Mouse (Mus musculus) kidney, adult 2 months (tissue): ENCODE results near the gene Lpin3.

Experiments
- CTCF ChIP-seq: fragments of 200-500 bp; conservative IDR thresholded peaks from 2 replicates; pipeline ENCODE4 v1.5.1; 2011; ENCODE audit warnings: low read depth, mild to moderate bottlenecking, control low read depth, low read length, moderate library complexity, mixed read lengths; ENCODE audit not compliant: insufficient read depth, insufficient read length
- POLR2A ChIP-seq: fragments of 200-500 bp; IDR thresholded peaks from one replicate; pipeline ENCODE4 v1.6.1; 2011; ENCODE audit warnings: low read depth, low read length, control low read depth

DNA sequence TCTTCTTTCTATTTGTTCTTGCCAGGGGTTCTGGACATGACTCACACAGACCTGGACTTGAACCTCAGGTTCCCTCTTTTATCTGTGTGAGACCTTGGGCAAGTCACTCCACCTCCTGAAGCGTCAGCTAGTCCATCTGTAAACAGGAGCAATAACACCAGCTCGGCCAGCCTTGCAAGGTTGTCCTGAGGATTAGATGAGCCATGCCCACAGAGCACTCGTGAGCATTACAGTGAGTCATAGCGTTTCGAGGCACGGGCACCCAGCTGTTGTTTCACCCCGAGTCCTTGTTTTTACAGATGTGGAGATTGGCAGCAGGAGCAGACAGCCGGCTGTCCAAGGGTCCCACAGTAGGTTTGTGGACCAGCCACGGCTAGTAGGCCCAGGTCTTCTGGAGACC lies 11.2 kb downstream of the Lpin3 start:
- TF ChIP-seq CTCF: no peak
- TF ChIP-seq POLR2A: no peak
